Mouse (Mus musculus): Measurements from ENCODE around the gene Etv6.

GRCm38 (mm10) chr6:134248720-134249119, 213.2 kb downstream of the Etv6 start:
- TF ChIP-seq POLR2A (IDR thresholded peaks at IDR 0.05; ENCODE audit: low read depth, low read length) (no peak), CTCF (conservative IDR thresholded peaks at IDR 0.05; ENCODE audit: insufficient read depth, insufficient read length, low read depth, low read length) (no peak)

Data from kidney, adult 2 months (tissue).